10 mouse cellular contexts compared by ENCODE assay signal in genomic region chr3:106789930-106790329, GRCm38 (mm10). TPM values are rescaled to one million over a fixed set of nuclear protein-coding genes. Genes with fewer than 3 reads are reported as not detected.
DNase-seq lines count a peak whose midpoint lies in the region; ATAC-seq and TF ChIP-seq lines count a peak whose summit lies in the region.
"Had no signal": no experiment of that assay in that cellular context is flagged by ENCODE, and none has a peak within 500 bp of the region (broad histone marks: within the 10 kb centered on the region; RNA-seq: fewer than 3 reads in every experiment).

Gene Cd53 (minus strand): TSS chr3:106790149.

- H3K9me3 ChIP-seq in heart, embryonic 12.5 days (replicated peaks): peaks cover 5% of the 10 kb centered on the region; the same call in 1 of the 2 replicates
- H3K9me3 ChIP-seq in heart, postnatal 0 days (replicated peaks; ENCODE audit: control insufficient read depth, low read length): no peaks in the 10 kb centered on the region
- no peaks in the 10 kb centered on the region for H3K9me3 ChIP-seq in hindbrain, embryonic 16.5 days (ENCODE audit: control insufficient read depth, low read length)
- H3K9me3 ChIP-seq in kidney, embryonic 16.5 days (ENCODE audit: low read length): no peaks in the 10 kb centered on the region
- H3K9me3 ChIP-seq: embryonic facial prominence, embryonic 13.5 days; limb, embryonic 13.5 days had no signal

- H3K27me3 ChIP-seq in heart, embryonic 12.5 days (replicated peaks): no peaks in the 10 kb centered on the region
- no peaks in the 10 kb centered on the region for H3K27me3 ChIP-seq in heart, postnatal 0 days (ENCODE audit: control insufficient read depth, insufficient read depth, low read length)
- no peaks in the 10 kb centered on the region for H3K27me3 ChIP-seq in hindbrain, embryonic 16.5 days (replicated peaks; ENCODE audit: control insufficient read depth, insufficient read depth, low read length)
- H3K27me3 ChIP-seq in kidney, embryonic 16.5 days (ENCODE audit: insufficient read depth, low read length): no peaks in the 10 kb centered on the region
- H3K27me3 ChIP-seq: embryonic facial prominence, embryonic 13.5 days; limb, embryonic 13.5 days had no signal

- H3K9ac ChIP-seq in heart, embryonic 12.5 days: no peak within 1 kb of the TSS
- no peak within 1 kb of the TSS for H3K9ac ChIP-seq in heart, postnatal 0 days (replicated peaks; ENCODE audit: low read depth, low read length)
- H3K9ac ChIP-seq in hindbrain, embryonic 16.5 days (ENCODE audit: low read depth, low read length): no peak within 1 kb of the TSS
- no peak within 1 kb of the TSS for H3K9ac ChIP-seq in kidney, embryonic 16.5 days (replicated peaks; ENCODE audit: low read length)
- H3K9ac ChIP-seq: embryonic facial prominence, embryonic 13.5 days; limb, embryonic 13.5 days had no signal

- H3K4me2 ChIP-seq in heart, embryonic 12.5 days: no peak within 1 kb of the TSS
- H3K4me2 ChIP-seq in heart, postnatal 0 days (ENCODE audit: low read depth, low read length): no peak within 1 kb of the TSS; the same call in 1 of the 2 replicates
- no peak within 1 kb of the TSS for H3K4me2 ChIP-seq in hindbrain, embryonic 16.5 days (ENCODE audit: low read length)
- no peak within 1 kb of the TSS for H3K4me2 ChIP-seq in kidney, embryonic 16.5 days (replicated peaks; ENCODE audit: low read depth, low read length)
- H3K4me2 ChIP-seq: embryonic facial prominence, embryonic 13.5 days; limb, embryonic 13.5 days had no signal

- no peak within 1 kb of the TSS for H3K27ac ChIP-seq in heart, embryonic 12.5 days (ENCODE audit: poor library complexity, severe bottlenecking)
- 0 out of 2 replicates have a peak within 1 kb of the TSS, but pooled peaks have one; percentile 15 for H3K27ac ChIP-seq in heart, postnatal 0 days (ENCODE audit: low read depth)
- no peak within 1 kb of the TSS for H3K27ac ChIP-seq in hindbrain, embryonic 16.5 days (ENCODE audit: low read depth, low read length)
- H3K27ac ChIP-seq in kidney, embryonic 16.5 days (ENCODE audit: low read length): no peak within 1 kb of the TSS
- H3K27ac ChIP-seq: embryonic facial prominence, embryonic 13.5 days; limb, embryonic 13.5 days had no signal

- H3K36me3 ChIP-seq in heart, embryonic 12.5 days: no peaks in the 10 kb centered on the region
- H3K36me3 ChIP-seq in heart, postnatal 0 days (replicated peaks; ENCODE audit: control insufficient read depth, insufficient read depth, low read length): no peaks in the 10 kb centered on the region
- H3K36me3 ChIP-seq in hindbrain, embryonic 16.5 days (ENCODE audit: control insufficient read depth, insufficient read depth, low read length): no peaks in the 10 kb centered on the region
- no peaks in the 10 kb centered on the region for H3K36me3 ChIP-seq in kidney, embryonic 16.5 days (ENCODE audit: insufficient read depth, low read length)
- H3K36me3 ChIP-seq: embryonic facial prominence, embryonic 13.5 days; limb, embryonic 13.5 days had no signal

- no peak within 1 kb of the TSS for H3K4me3 ChIP-seq in heart, embryonic 12.5 days
- H3K4me3 ChIP-seq in heart, postnatal 0 days (ENCODE audit: low read depth, low read length): no peak within 1 kb of the TSS
- H3K4me3 ChIP-seq in hindbrain, embryonic 16.5 days (ENCODE audit: low read length): no peak within 1 kb of the TSS
- H3K4me3 ChIP-seq in kidney, embryonic 16.5 days (ENCODE audit: low read length): no peak within 1 kb of the TSS
- H3K4me3 ChIP-seq: embryonic facial prominence, embryonic 13.5 days; limb, embryonic 13.5 days had no signal

- H3K4me1 ChIP-seq in heart, embryonic 12.5 days (replicated peaks): no peaks in the 10 kb centered on the region
- no peaks in the 10 kb centered on the region for H3K4me1 ChIP-seq in heart, postnatal 0 days (ENCODE audit: control insufficient read depth, insufficient read depth)
- H3K4me1 ChIP-seq in hindbrain, embryonic 16.5 days (ENCODE audit: control insufficient read depth, insufficient read depth, low read depth, low read length): no peaks in the 10 kb centered on the region
- no peaks in the 10 kb centered on the region for H3K4me1 ChIP-seq in kidney, embryonic 16.5 days (ENCODE audit: insufficient read depth, low read length)
- H3K4me1 ChIP-seq: embryonic facial prominence, embryonic 13.5 days; limb, embryonic 13.5 days had no signal

- TF ChIP-seq CTCF in heart, postnatal 0 days (IDR thresholded peaks at IDR 0.05; ENCODE audit: low read depth): no peak

- peak; percentile 5 to 52 for DNase-seq in heart, adult 18-20 months
- peak; percentile 74 for DNase-seq in CD4-positive, CD25-positive, alpha-beta regulatory T cell, adult 2 months (ENCODE audit: low read depth, low spot score)
- no peak for DNase-seq in heart, postnatal 0 days (ENCODE audit: low spot score)
- no peak for DNase-seq in neural tube, embryonic 10.5 days (ENCODE audit: extremely low spot score, low spot score)

- whole genome bisulfite sequencing in heart, embryonic 12.5 days: 37% methylated on average over 2 of the region's 2 CpGs
- 50% methylated on average over 2 of the region's 2 CpGs for WGBS in heart, postnatal 0 days
- 80% methylated on average over 2 of the region's 2 CpGs for WGBS in hindbrain, embryonic 16.5 days
- 76% methylated on average over 2 of the region's 2 CpGs for WGBS in kidney, embryonic 16.5 days

- ATAC-seq in heart, embryonic 12.5 days (ENCODE audit: insufficient number of reproducible peaks, low FRiP score): no peak
- no peak for ATAC-seq in heart, postnatal 0 days (ENCODE audit: insufficient read depth, low read depth)
- ATAC-seq in megakaryocyte progenitor cell, adult 5-6 weeks (replicated peaks; ENCODE audit: poor library complexity): peak; percentile 75
- no peak for ATAC-seq in hindbrain, embryonic 16.5 days
- no peak for ATAC-seq in kidney, embryonic 16.5 days (ENCODE audit: low FRiP score, low TSS enrichment)

- TF ChIP-seq EP300 in heart, postnatal 0 days (IDR thresholded peaks at IDR 0.05; ENCODE audit: low read depth): no peak

RNA-seq across cellular contexts. Expression of gene Cd53, which starts in this region (rescaled TPM):
- 10 to 100 TPM in 1 of 2 experiments, 1 to 10 TPM in 1; 5.7 to 12.0 TPM for total RNA-seq in heart, adult 18-20 months (2021)
- 2.6 and 3.9 TPM in 2 replicates for polyA plus RNA-seq in heart, embryonic 12.5 days (2016; fragmentation: Nextera tagmentation; extraction: Ambion mirVana)
- total RNA-seq in heart, postnatal 0 days (2014; rRNA removed; ENCODE audit: low replicate concordance): 3.5 and 3.6 TPM in 2 replicates
- 5.0 and 5.2 TPM in 2 replicates for polyA plus RNA-seq in heart, postnatal 0 days (2015; fragmentation: Nextera tagmentation; extraction: Ambion mirVana)
- 251 and 299 TPM in 2 replicates for total RNA-seq in megakaryocyte progenitor cell, adult 5-6 weeks (2015)
- total RNA-seq in megakaryocyte progenitor cell, adult 5-6 weeks (2017): 245 and 306 TPM in 2 replicates
- polyA plus RNA-seq in hindbrain, embryonic 16.5 days (2015; fragmentation: Nextera tagmentation; extraction: Ambion mirVana): 4.5 and 5.3 TPM in 2 replicates
- 3.4 and 4.7 TPM in 2 replicates for polyA plus RNA-seq in kidney, embryonic 16.5 days (2015; fragmentation: Nextera tagmentation; extraction: Ambion mirVana)

Comparison
In these comparisons a context has a peak if more than half of its experiments do, and no peak if none do; other contexts are left out.
1. RNA of gene Cd53 (total RNA-seq): 245 to 306 TPM in megakaryocyte progenitor cell, adult 5-6 weeks; 5.7 to 12.0 TPM in heart, adult 18-20 months and 3.5 to 3.6 TPM in heart, postnatal 0 days; every median in the first group is over 10 times any median in the second.
2. DNase-seq: peak in heart, adult 18-20 months (2 of 2) and CD4-positive, CD25-positive, alpha-beta regulatory T cell, adult 2 months (single experiment); none in heart, postnatal 0 days (single experiment) and neural tube, embryonic 10.5 days (single experiment).